7 mouse cellular contexts compared by ENCODE assay signal in the genomic region with DNA sequence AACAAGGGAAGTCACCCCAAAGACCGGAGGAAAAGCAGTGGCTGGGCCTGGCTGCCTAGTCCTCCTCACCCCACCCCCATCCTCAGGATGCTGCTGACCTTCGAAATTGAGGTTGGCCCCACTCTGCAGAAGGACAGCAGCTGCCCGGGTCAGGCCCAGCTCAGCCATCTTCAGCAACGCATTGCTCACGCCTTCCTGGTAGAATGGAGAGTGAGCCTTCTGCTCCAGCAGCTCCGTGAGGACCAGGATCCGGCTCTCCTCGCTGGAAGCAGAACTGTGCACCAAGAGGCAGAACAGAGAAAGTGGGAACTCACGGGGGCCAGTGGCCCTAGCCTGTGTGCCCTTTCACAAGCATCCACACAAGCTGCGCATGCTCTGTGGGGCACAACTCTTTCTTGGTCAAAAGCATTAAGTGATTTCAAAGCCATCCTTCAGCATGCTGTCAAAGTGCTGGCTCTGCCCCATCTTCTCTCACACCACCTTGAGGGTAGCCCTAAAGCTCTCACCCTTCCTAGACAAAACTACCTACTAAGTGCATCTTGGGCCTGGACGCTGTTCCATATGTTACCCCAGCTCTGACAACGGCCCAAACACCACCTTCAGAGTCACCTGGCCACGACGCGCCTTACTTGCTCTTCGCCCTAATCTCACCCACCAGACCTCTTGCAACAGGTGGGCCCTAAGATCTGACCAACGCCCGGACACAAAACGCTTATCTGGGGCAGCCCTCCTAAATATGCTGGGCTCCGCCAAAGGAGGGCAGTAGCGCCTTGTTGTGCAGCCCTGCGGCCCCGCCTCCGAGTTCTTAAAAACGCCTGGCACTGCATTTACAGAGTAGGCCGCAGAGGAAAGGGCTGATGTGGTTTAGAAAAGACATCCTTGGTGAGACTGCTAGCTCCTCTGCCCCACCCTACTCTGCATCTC. TPM values are rescaled to one million over a fixed set of nuclear protein-coding genes. Genes with fewer than 3 reads are reported as not detected.
DNase-seq lines count a peak whose midpoint lies in the region; ATAC-seq and TF ChIP-seq lines count a peak whose summit lies in the region.

No protein-coding gene starts in this region.

- in situ Hi-C loops in CH12.LX (cut with MboI; ENCODE audit: low pct_ligation_motif_present, low pct_unique_long_range_greater_than_20kb, low sequenced_read_pairs) = loop anchor here (5.0 kb wide), 1 partner anchor 105 kb away; no protein-coding TSS in a partner anchor

- H3K27ac ChIP-seq in CH12.LX (ENCODE audit: insufficient read depth, low read depth) (peak overlapping the region; percentile 60), macrophage (peak overlapping the region; percentile 55)
- H3K27ac ChIP-seq in hindbrain, embryonic 12.5 days = peak overlapping the region; percentile 75; the same call in 1 of the 2 replicates
- peak overlapping the region; percentile 66 for H3K27ac ChIP-seq in left cerebral cortex, adult 2 months
- no peak overlapping the region for H3K27ac ChIP-seq in small intestine, adult 2 months (ENCODE audit: insufficient read depth, low read depth, low read length)

- DNase-seq in CH12.LX (ENCODE audit: extremely low read depth) (peak; percentile 70), R1 (ENCODE audit: low read depth, low spot score) (peak; percentile 85)
- DNase-seq in left cerebral cortex, adult 2 months (ENCODE audit: extremely low spot score in 1 of 2, low spot score in 2 of 2) = peak; percentile 44 to 49

- peaks cover 3% of the 10 kb centered on the region for H3K9me3 ChIP-seq in CH12.LX (replicated peaks; ENCODE audit: low read length)
- no peaks in the 10 kb centered on the region for H3K9me3 ChIP-seq in hindbrain, embryonic 12.5 days (replicated peaks)

- peak; percentile 24 for TF ChIP-seq RAD21 in CH12.LX (IDR thresholded peaks at IDR 0.05; ENCODE audit: low read depth, low read length)

- H3K4me3 ChIP-seq in CH12.LX (replicated peaks in 1 of 3; ENCODE audit: low read depth in 2 of 3, low read length in 2 of 3, poor library complexity in 1 of 3) (peak overlapping the region; percentile 89 to 99 (median 92)), macrophage (ENCODE audit: inconsistent target) (peak overlapping the region; percentile 95)
- peak overlapping the region; percentile 92 for H3K4me3 ChIP-seq in hindbrain, embryonic 12.5 days
- H3K4me3 ChIP-seq in left cerebral cortex, adult 2 months = peak overlapping the region; percentile 98
- H3K4me3 ChIP-seq in small intestine, adult 2 months (ENCODE audit: low read depth, low read length) = peak overlapping the region; percentile 88

- H3K36me3 ChIP-seq in CH12.LX (replicated peaks in 1 of 2; ENCODE audit: control insufficient read depth in 1 of 2, insufficient read depth in 1 of 2, low read length in 1 of 2) = peaks cover 41 to 50% of the 10 kb centered on the region in 2 experiments
- peaks cover 44% of the 10 kb centered on the region for H3K36me3 ChIP-seq in hindbrain, embryonic 12.5 days
- H3K36me3 ChIP-seq in macrophage (ENCODE audit: inconsistent target) = peaks cover 43% of the 10 kb centered on the region
- peaks cover 31% of the 10 kb centered on the region for H3K36me3 ChIP-seq in small intestine, adult 2 months (ENCODE audit: control insufficient read depth, insufficient read depth, low read length)

- peaks cover 22% of the 10 kb centered on the region for H3K27me3 ChIP-seq in CH12.LX (replicated peaks)
- no peaks in the 10 kb centered on the region for H3K27me3 ChIP-seq in hindbrain, embryonic 12.5 days
- H3K27me3 ChIP-seq in small intestine, adult 2 months (ENCODE audit: control insufficient read depth, insufficient read depth, low read length) = no peaks in the 10 kb centered on the region

- TF ChIP-seq POLR2A in CH12.LX (IDR thresholded peaks at IDR 0.05; ENCODE audit: low read depth, low read length) = peak; percentile 26; the same call in 1 of the 2 replicates
- no peak for TF ChIP-seq POLR2A in small intestine, adult 2 months (IDR thresholded peaks at IDR 0.05; ENCODE audit: low read depth, low read length)

- peak; percentile 75 for ATAC-seq in erythroblast, adult 5-6 weeks (replicated peaks; ENCODE audit: low FRiP score, poor library complexity, severe bottlenecking)
- ATAC-seq in hindbrain, embryonic 12.5 days (ENCODE audit: low FRiP score) = no peak

- WGBS in hindbrain, embryonic 12.5 days = 36% methylated on average over 26 of the region's 26 CpGs
- 33% methylated on average over 26 of the region's 26 CpGs for WGBS in macrophage (ENCODE audit: missing documents)
- 25% methylated on average over 26 of the region's 26 CpGs for WGBS in small intestine, adult 2 months

- no peak for TF ChIP-seq EP300 in CH12.LX (IDR thresholded peaks at IDR 0.05; ENCODE audit: low read length)

- dilution Hi-C loops in CH12.LX (cut with MboI; ENCODE audit: extremely low pct_ligation_motif_present, extremely low pct_unique_long_range_greater_than_20kb, low sequenced_read_pairs) = no loop called here

- intact Hi-C loops in left cerebral cortex, adult 2 months (cut with DNase I) = loop anchor here (1.0 kb wide), 1 partner anchor 18 kb away; no protein-coding TSS in a partner anchor

- H3K79me2 ChIP-seq in CH12.LX (replicated peaks; ENCODE audit: control insufficient read depth, extremely low read depth, insufficient read depth, poor library complexity, severe bottlenecking) (peaks cover 19% of the 10 kb centered on the region), macrophage (ENCODE audit: inconsistent target) (peaks cover 27% of the 10 kb centered on the region)

- peaks cover 3 to 18% of the 10 kb centered on the region in 2 experiments for H3K4me1 ChIP-seq in CH12.LX (ENCODE audit: control insufficient read depth in 1 of 2, insufficient read depth in 2 of 2)
- peaks cover 29% of the 10 kb centered on the region for H3K4me1 ChIP-seq in hindbrain, embryonic 12.5 days
- peaks cover 9% of the 10 kb centered on the region for H3K4me1 ChIP-seq in small intestine, adult 2 months (ENCODE audit: control insufficient read depth, insufficient read depth, insufficient read length, low read length)

- peak in 1 of 2 experiments; percentile 55; a peak in 2 of 4 replicates for TF ChIP-seq CTCF in CH12.LX (conservative IDR thresholded peaks at IDR 0.05 in 1 of 2, IDR thresholded peaks at IDR 0.05 in 1 of 2; ENCODE audit: low read depth in 2 of 2, low read length in 2 of 2)
- peak; percentile 44 for TF ChIP-seq CTCF in left cerebral cortex, adult 2 months (IDR thresholded peaks at IDR 0.05)
- no peak for TF ChIP-seq CTCF in small intestine, adult 2 months (IDR thresholded peaks at IDR 0.05; ENCODE audit: extremely low read depth, insufficient read length, insufficient replicate concordance, low read depth, low read length)

- H3K9ac ChIP-seq in CH12.LX (ENCODE audit: insufficient read depth, low read depth) = peak overlapping the region; percentile 88
- peak overlapping the region; percentile 92 for H3K9ac ChIP-seq in hindbrain, embryonic 12.5 days

- H3K4me2 ChIP-seq in CH12.LX (ENCODE audit: insufficient read depth, low read depth, poor library complexity, severe bottlenecking) = peak overlapping the region; percentile 73
- peak overlapping the region; percentile 97 for H3K4me2 ChIP-seq in hindbrain, embryonic 12.5 days (replicated peaks)

RNA-seq across cellular contexts. Expression of a gene that starts 3.0 kb away (rescaled TPM):
- total RNA-seq in CH12.LX (2012; rRNA removed) (23.7 and 31.4 TPM in 2 replicates), CH12.LX (2014; rRNA removed) (21.9 and 22.6 TPM in 2 replicates)
- polyA plus RNA-seq in CH12.LX (2012; ENCODE audit: insufficient read length, low read depth) (30.0 and 31.1 TPM in 2 replicates), macrophage (2018) (20.4 to 25.2 TPM (median 23.8 TPM) in 3 replicates)
- 13.6 and 19.2 TPM in 2 replicates for total RNA-seq in erythroblast, adult 5-6 weeks (2015; ENCODE audit: low replicate concordance)
- total RNA-seq in erythroblast, adult 5-6 weeks (2017; ENCODE audit: low replicate concordance) = 40.6 and 42.2 TPM in 2 replicates
- polyA plus RNA-seq in hindbrain, embryonic 12.5 days (2016; fragmentation: Nextera tagmentation; extraction: Ambion mirVana) = 38.9 and 40.6 TPM in 2 replicates
- total RNA-seq in left cerebral cortex, adult 2 months (2021) = 10 to 100 TPM; 35.4 to 40.5 TPM
- 10 to 100 TPM; 13.9 to 87.4 (median 52.4) TPM for total RNA-seq in macrophage (2018; cell fraction: chromatin; rRNA removed)
- 10 to 100 TPM; 13.1 to 25.6 (median 20.4) TPM for total RNA-seq in macrophage (2018; cell fraction: cytosol; rRNA removed)
- 10 to 100 TPM; 18.0 to 66.2 (median 37.5) TPM for total RNA-seq in macrophage (2018; cell fraction: nucleus; rRNA removed)
- 23.5 and 31.7 TPM in 2 replicates for polyA plus RNA-seq in small intestine, adult 2 months (2012; rRNA removed)

RNA-seq across cellular contexts. Expression of a gene that starts 7.7 kb away (rescaled TPM):
- total RNA-seq in CH12.LX (2012; rRNA removed) = not detected in 2 replicates
- not detected in 2 replicates for total RNA-seq in CH12.LX (2014; rRNA removed)
- not detected in 2 replicates for polyA plus RNA-seq in CH12.LX (2012; ENCODE audit: insufficient read length, low read depth)
- total RNA-seq in erythroblast, adult 5-6 weeks (2015; ENCODE audit: low replicate concordance) = not detected in 2 replicates
- not detected in 2 replicates for total RNA-seq in erythroblast, adult 5-6 weeks (2017; ENCODE audit: low replicate concordance)
- polyA plus RNA-seq in hindbrain, embryonic 12.5 days (2016; fragmentation: Nextera tagmentation; extraction: Ambion mirVana) = 38.8 and 38.9 TPM in 2 replicates
- 1 to 10 TPM; 1.5 to 1.7 TPM for total RNA-seq in left cerebral cortex, adult 2 months (2021)
- total RNA-seq in macrophage (2018; cell fraction: chromatin; rRNA removed) = 10 to 100 TPM in 1 of 26 experiments, not detected in 25; 10.7 TPM
- not detected for total RNA-seq in macrophage (2018; cell fraction: cytosol; rRNA removed)
- total RNA-seq in macrophage (2018; cell fraction: nucleus; rRNA removed) = 1 to 10 TPM in 1 of 26 experiments, not detected in 25; 1.7 TPM
- not detected in 3 replicates for polyA plus RNA-seq in macrophage (2018)
- 1.8 and 2.6 TPM in 2 replicates for polyA plus RNA-seq in small intestine, adult 2 months (2012; rRNA removed)

RNA-seq across cellular contexts. Expression of a gene that starts 19.5 kb away (rescaled TPM):
- total RNA-seq in CH12.LX (2012; rRNA removed) (66.1 and 71.4 TPM in 2 replicates), CH12.LX (2014; rRNA removed) (50.4 and 51.4 TPM in 2 replicates)
- polyA plus RNA-seq in CH12.LX (2012; ENCODE audit: insufficient read length, low read depth) (43.3 and 47.9 TPM in 2 replicates), macrophage (2018) (3.4 to 13.7 TPM (median 9.8 TPM) in 3 replicates)
- 2.7 TPM in 2 replicates for total RNA-seq in erythroblast, adult 5-6 weeks (2015; ENCODE audit: low replicate concordance)
- 3.9 TPM in 1 of 2 replicates, not detected in the other for total RNA-seq in erythroblast, adult 5-6 weeks (2017; ENCODE audit: low replicate concordance)
- 97.2 and 102 TPM in 2 replicates for polyA plus RNA-seq in hindbrain, embryonic 12.5 days (2016; fragmentation: Nextera tagmentation; extraction: Ambion mirVana)
- 10 to 100 TPM; 35.2 to 38.8 TPM for total RNA-seq in left cerebral cortex, adult 2 months (2021)
- 10 to 100 TPM in 22 of 26 experiments, 1 to 10 TPM in 4; 6.2 to 26.4 (median 14.0) TPM for total RNA-seq in macrophage (2018; cell fraction: chromatin; rRNA removed)
- total RNA-seq in macrophage (2018; cell fraction: cytosol; rRNA removed) = 10 to 100 TPM in 10 of 26 experiments, 1 to 10 TPM in 16; 6.2 to 13.3 (median 9.8) TPM
- total RNA-seq in macrophage (2018; cell fraction: nucleus; rRNA removed) = 10 to 100 TPM in 14 of 26 experiments, 1 to 10 TPM in 12; 4.6 to 20.5 (median 10.0) TPM
- 14.3 and 23.8 TPM in 2 replicates for polyA plus RNA-seq in small intestine, adult 2 months (2012; rRNA removed)

RNA-seq across cellular contexts. Expression of a gene that starts 23.6 kb away (rescaled TPM):
- not detected in 2 replicates for total RNA-seq in CH12.LX (2012; rRNA removed)
- not detected in 2 replicates for total RNA-seq in CH12.LX (2014; rRNA removed)
- not detected in 2 replicates for polyA plus RNA-seq in CH12.LX (2012; ENCODE audit: insufficient read length, low read depth)
- total RNA-seq in erythroblast, adult 5-6 weeks (2015; ENCODE audit: low replicate concordance) = not detected in 2 replicates
- total RNA-seq in erythroblast, adult 5-6 weeks (2017; ENCODE audit: low replicate concordance) = not detected in 2 replicates
- 1.9 and 2.2 TPM in 2 replicates for polyA plus RNA-seq in hindbrain, embryonic 12.5 days (2016; fragmentation: Nextera tagmentation; extraction: Ambion mirVana)
- 10 to 100 TPM in 1 of 2 experiments, 1 to 10 TPM in 1; 9.9 to 12.6 TPM for total RNA-seq in left cerebral cortex, adult 2 months (2021)
- not detected for total RNA-seq in macrophage (2018; cell fraction: chromatin; rRNA removed)
- under 1 TPM in 1 of 26 experiments, not detected in 25; 0.18 TPM for total RNA-seq in macrophage (2018; cell fraction: cytosol; rRNA removed)
- total RNA-seq in macrophage (2018; cell fraction: nucleus; rRNA removed) = not detected
- polyA plus RNA-seq in macrophage (2018) = not detected in 3 replicates
- 0.71 and 1.9 TPM in 2 replicates for polyA plus RNA-seq in small intestine, adult 2 months (2012; rRNA removed)

Comparison
In these comparisons a context has a peak if more than half of its experiments do, and no peak if none do; other contexts are left out.
1. RNA of a gene that starts 7.7 kb away (polyA plus RNA-seq): 38.8 to 38.9 TPM in hindbrain, embryonic 12.5 days; 1.8 to 2.6 TPM in small intestine, adult 2 months, not detected in CH12.LX and not detected in macrophage; every median in the first group is over 10 times any median in the second.
2. Peak in every context shown above with its lines, with median percentiles within 50 percentile points of each other: DNase-seq and H3K4me3 ChIP-seq.